Mouse (Mus musculus) T-helper 17 cell (primary cell): ENCODE measurements around the gene Spata17.

ENCODE experiments used
- in situ Hi-C, 2 experiments: fragments of 300-600 bp; cut with MboI, MseI; formaldehyde crosslinking; loops; 1 replicate in 1 of 2; 2 replicates in 1 of 2; pipeline ENCODE4 v1.15.1; 2025; ENCODE audit warnings: high pct_unique_total_duplicates in 2 of 2

Spata17 gene

GRCm38 (mm10) chr1:187215181-187216116 lies at the start of gene Spata17, which contains the start of gene Gpatch2:
Gene Spata17, minus strand, starts transcription at chr1:187215465.
Gene Gpatch2, plus strand, starts transcription at chr1:187215508.
- in situ Hi-C loops, result no loop called here

GRCm38 (mm10) chr1:187258756-187259155 lies 43.5 kb upstream of the Spata17 start:
- in situ Hi-C loops, result no loop called here

- in situ Hi-C loops, result no loop called here
These were observed 35.5 kb upstream of the Spata17 start for GRCm38 (mm10) chr1:187250741-187251262.

- in situ Hi-C loops, result no loop called here
These were observed 29.5 kb upstream of the Spata17 start for GRCm38 (mm10) chr1:187244734-187245133.

GRCm38 (mm10) chr1:187241329-187241728 lies 26.1 kb upstream of the Spata17 start:
- in situ Hi-C loops, result no loop called here

GRCm38 (mm10) chr1:187240304-187240703 lies 25.0 kb upstream of the Spata17 start:
- in situ Hi-C loops, result no loop called here

GRCm38 (mm10) chr1:187238061-187238460 lies 22.8 kb upstream of the Spata17 start:
- in situ Hi-C loops, result no loop called here

- in situ Hi-C loops, result no loop called here
These were observed 21.0 kb upstream of the Spata17 start for GRCm38 (mm10) chr1:187236296-187236695.

- in situ Hi-C loops, result no loop called here
These were observed 19.9 kb upstream of the Spata17 start for GRCm38 (mm10) chr1:187235161-187235560.

- in situ Hi-C loops, result no loop called here
These were observed 17.8 kb upstream of the Spata17 start for GRCm38 (mm10) chr1:187232996-187233615.

GRCm38 (mm10) chr1:187232196-187232955 lies 17.1 kb upstream of the Spata17 start:
- in situ Hi-C loops, result no loop called here

GRCm38 (mm10) chr1:187230255-187230654 lies 15.0 kb upstream of the Spata17 start:
- in situ Hi-C loops, result no loop called here

- in situ Hi-C loops, result loop anchor here in 1 of 2 experiments (10.0 kb wide), 1 partner anchor 96 kb away; no protein-coding TSS in a partner anchor
These were observed 13.3 kb upstream of the Spata17 start for GRCm38 (mm10) chr1:187228414-187229146.

GRCm38 (mm10) chr1:187226328-187227025 lies 11.2 kb upstream of the Spata17 start:
- in situ Hi-C loops, result loop anchor here in 1 of 2 experiments (10.0 kb wide), 1 partner anchor 98 kb away; no protein-coding TSS in a partner anchor

- in situ Hi-C loops, result loop anchor here in 1 of 2 experiments (10.0 kb wide), 1 partner anchor 104 kb away; no protein-coding TSS in a partner anchor
These were observed 5.5 kb upstream of the Spata17 start for GRCm38 (mm10) chr1:187220756-187221155.

GRCm38 (mm10) chr1:187216620-187217410 lies 1.6 kb upstream of the Spata17 start:
- in situ Hi-C loops, result no loop called here

- in situ Hi-C loops, result loop anchor here in 1 of 2 experiments (5.0 kb wide), 1 partner anchor 453 kb away; no protein-coding TSS in a partner anchor
These were observed 4.5 kb downstream of the Spata17 start for GRCm38 (mm10) chr1:187210736-187211135.

GRCm38 (mm10) chr1:187209496-187209895 lies 5.8 kb downstream of the Spata17 start:
- in situ Hi-C loops, result no loop called here

GRCm38 (mm10) chr1:187205506-187205905 lies 9.8 kb downstream of the Spata17 start:
- in situ Hi-C loops, result no loop called here
